Mouse (Mus musculus): ENCODE results near the gene Prrt1.

DNA sequence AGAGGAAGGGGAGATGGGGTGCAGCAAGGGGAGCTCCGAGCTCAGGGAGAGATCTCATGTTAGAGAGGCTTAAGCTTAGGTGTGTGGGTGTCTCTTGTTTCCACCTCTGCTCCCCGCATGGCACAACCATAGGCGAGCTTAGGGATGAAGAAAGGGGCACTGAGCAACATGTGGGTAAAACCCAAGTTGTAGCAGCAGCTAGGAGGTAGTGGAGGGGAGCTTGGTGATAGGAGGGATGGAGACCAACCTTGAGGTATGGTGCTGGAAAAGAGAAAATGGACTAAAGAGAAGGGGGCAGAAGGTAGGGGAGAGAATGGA is 30.5 kb downstream of the Prrt1 start:
- TF ChIP-seq CTCF (IDR thresholded peaks at IDR 0.05; ENCODE audit: low read depth) (no peak), EP300 (optimal IDR thresholded peaks at IDR 0.05) (no peak)

All from stomach, postnatal 0 days (tissue).